Mouse (Mus musculus) right cerebral cortex, adult 2 months (tissue): ENCODE results near the gene Gcnt1.

Experiments
- DNase-seq, 2 experiments: peaks; one replicate each; pipeline ENCODE4 v3.0.0; 2021 to 2022; ENCODE audit warnings: low spot score in 2 of 2

Gcnt1 gene

DNA sequence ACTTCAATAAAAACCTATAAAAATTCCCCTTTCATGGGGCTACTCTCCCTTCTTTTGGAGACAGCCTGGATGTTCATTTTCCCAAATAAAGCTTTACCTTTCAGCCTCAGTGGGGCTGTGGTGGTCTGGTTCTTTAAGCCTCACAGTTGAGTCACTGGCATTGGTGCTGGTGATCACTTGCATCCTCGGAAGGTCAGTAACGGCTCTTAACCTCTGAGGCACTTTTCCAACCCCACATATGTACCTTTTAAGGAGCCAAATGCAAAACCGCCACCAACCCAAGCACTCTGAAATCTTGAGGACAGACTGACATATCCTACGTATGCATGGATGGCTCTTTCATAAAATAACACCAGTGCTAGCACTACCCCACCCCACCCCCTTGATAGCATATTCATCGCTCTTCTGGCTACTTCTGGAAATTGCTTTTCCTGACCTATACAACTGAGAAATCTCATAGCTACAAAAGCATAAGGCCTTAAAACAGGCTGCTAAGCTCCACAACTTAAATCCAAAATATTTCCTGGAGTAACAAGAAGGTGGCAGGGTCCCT lies 48.9 kb downstream of the Gcnt1 start:
- no peak for DNase-seq

GRCm38 (mm10) chr19:17323006-17323688 lies 49.5 kb downstream of the Gcnt1 start:
- no peak for DNase-seq

DNA sequence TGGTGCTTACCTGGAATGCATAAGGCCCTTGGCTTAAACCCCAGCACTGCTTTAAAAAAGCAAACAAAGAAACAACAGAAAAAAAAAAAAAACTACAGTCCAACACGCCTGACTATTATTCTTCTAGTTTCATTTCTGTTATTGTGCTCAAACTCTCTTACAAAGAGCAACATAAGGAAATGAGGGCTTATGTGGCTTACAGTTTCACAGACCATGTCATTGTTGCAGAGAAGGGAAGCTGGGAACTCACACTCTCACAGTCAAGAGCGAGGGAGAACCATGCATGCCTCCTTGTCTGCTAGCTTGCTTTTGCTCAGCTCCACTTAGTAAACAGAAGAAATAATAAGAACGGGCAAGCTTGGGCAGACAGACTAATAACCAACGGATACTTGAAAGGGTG lies 52.9 kb downstream of the Gcnt1 start:
- no peak for DNase-seq

- no peak for DNase-seq
Observed at GRCm38 (mm10) chr19:17318733-17319132, 53.9 kb downstream of the Gcnt1 start.

DNA sequence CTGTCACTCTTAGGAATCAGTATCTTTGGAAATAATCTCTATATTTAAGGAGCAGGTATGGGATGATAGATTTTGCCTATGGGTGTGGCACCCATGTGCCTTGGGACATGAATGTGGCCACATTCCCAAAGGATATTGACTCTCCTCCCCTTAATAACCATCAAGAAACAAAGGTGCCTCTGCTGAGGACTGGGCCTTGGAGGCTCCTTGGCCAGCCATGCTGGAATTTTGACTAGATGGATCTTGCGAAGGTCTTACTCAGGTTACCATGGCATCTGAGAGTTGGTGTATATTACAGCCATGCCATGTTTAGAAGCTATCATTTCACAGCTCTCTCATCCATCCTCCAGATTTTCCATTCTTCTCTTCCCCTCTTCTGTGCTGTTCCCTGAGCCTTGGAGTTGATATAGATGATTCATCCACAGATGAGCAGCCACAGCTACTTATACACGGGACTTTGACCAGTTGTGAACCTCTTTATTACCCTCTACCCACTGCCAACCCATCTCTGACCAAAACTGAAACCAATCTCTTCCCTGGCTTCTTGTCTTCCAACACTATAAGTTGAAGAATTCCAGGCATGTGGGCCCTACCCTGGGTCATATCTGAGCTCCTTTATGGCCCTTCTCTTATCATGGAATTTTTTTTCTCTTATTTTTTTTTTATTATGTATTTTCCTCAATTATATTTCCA lies 56.2 kb downstream of the Gcnt1 start:
- no peak for DNase-seq

DNA sequence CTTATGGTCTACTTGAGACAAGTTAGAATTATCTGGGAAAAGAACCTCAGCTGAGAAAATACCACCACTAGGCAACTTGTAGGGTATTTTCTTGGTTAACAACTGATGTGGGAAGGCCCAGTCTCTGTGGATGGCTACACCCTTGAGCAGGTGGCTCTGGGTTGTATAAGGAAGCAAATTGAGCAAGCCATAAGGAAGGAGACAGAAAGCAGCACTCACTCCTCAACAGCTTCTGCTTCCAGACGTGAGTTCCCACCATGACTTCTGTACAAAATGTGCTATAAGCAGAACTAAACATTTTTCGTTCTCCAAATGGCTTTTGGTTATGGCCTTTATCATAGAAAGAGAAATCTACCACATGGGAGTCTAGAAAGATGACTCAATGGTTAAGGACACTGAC lies 58.2 kb downstream of the Gcnt1 start:
- no peak for DNase-seq

GRCm38 (mm10) chr19:17313766-17314165 lies 58.9 kb downstream of the Gcnt1 start:
- DNase-seq = no peak

DNA sequence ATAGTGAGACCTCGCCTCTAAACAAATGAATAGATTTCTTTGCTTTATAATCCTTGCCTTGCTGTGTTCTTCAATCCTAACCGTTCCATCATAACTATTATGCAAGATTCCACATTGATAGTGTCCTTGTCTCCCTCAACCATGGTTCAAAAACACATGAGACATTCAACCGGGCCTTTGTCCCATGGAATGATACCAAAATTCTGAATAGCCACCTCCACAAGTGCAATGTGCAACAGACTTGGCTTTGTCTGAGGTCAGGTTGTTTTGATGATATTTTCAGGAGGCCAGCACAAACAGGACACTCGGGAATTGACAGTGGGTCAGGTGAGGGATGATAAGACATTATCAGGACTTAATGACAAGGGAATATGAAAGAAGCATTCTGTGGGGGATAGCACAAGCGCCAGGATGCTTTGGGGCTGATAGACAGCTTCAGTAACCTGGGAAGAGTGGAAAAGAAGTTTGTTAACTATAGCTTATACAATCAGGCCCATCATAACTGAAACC lies 59.9 kb downstream of the Gcnt1 start:
- no peak for DNase-seq

GRCm38 (mm10) chr19:17311501-17311900 lies 61.1 kb downstream of the Gcnt1 start:
- no peak for DNase-seq

DNA sequence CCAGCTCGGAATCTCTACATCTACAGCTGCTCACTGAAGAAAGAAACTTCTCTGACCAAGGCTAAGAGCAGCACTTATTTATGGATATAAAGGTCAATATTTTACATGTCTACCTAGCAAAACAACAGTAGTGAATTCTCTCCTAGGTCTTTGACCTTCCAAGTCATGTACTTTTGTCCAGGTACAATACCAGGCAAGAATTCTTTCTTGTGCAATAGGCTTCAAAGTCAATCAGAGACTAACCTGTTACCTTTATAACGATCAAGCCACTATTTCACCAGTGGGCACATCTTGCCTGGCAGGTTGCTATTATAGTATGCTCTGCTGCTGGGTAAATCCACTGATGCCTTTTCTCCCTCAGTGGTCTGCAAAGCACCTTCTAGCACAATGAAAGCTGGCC lies 61.6 kb downstream of the Gcnt1 start:
- no peak for DNase-seq

DNA sequence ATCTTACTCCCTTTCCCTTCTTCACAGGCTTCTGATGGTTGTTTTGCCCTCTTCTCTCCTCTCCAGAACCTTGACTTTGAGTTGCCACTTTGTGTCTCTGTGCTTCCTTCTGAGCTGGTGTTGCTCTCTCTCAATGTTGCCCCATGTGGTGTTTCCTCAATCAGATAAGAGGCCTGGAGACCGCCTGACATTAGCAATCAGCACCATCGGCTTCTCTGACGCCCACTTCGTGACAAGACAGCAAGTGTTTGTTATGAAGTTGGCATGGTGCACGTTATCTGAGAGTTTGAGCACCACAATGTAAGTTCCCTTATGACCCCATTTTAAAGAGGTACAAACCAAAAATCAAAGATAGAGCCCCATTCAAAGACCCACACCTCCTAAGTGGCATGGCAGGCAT lies 76.6 kb downstream of the Gcnt1 start:
- no peak for DNase-seq

GRCm38 (mm10) chr19:17295211-17295766 lies 77.4 kb downstream of the Gcnt1 start:
- no peak for DNase-seq

DNA sequence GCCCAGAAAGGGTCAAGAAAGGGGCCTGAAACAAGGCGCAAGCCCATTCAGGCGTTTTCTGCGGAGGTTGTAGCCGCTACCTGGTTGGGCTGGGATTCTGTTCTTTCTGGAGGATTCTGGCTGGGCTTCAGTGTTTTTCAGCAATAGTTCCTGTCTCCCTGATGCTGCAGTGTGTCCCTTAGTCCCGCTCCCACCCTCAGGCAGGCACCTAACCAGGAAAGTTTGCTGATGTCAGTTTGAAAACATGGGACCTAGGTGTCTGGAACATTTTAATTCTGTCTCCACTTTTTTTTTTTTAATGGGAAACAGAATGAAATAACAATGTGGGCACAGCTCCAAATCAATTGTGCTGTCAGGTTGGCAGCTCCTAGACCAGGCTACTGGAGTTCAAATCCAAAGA lies 78.5 kb downstream of the Gcnt1 start:
- no peak for DNase-seq

DNA sequence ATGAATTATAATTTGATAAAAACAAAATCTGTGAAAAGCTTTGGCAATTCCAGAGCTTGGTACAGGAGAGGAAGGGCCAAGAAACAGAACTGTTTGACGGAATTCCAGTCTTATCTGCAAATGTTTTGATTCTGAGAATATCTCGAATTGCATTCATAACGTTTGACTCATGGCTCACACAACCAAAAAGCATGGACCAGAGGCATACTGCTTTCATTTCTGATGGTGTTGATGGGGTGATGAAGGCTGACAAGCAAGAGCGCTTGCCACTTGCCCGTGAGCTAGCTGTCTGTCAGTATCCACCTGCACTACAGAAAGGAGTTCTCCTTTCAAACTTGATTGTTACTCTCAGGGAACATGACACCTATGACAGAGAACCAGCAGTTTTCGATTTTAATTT lies 83.1 kb downstream of the Gcnt1 start:
- no peak for DNase-seq

DNA sequence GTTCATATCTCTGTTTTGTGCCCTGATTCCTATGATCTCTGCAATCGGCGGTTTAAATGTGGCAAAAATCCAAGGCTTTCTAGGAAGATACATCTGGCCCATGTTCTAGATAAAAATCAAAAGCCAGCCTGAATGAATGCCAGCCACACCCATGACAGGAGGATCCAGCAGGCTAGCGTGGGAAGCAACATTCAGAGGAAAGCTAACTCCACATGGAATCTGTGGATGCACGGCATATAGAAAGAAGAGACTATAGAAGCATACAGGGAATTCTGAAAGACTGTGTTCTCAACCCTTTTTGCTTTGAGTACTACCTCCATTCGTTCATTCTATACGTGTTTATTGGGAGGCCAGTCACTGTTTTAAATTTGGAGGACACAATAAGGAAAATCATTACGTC lies 86.6 kb downstream of the Gcnt1 start:
- DNase-seq = peak; percentile 11 to 28

GRCm38 (mm10) chr19:17283317-17283716 lies 89.3 kb downstream of the Gcnt1 start:
- DNase-seq = no peak

DNA sequence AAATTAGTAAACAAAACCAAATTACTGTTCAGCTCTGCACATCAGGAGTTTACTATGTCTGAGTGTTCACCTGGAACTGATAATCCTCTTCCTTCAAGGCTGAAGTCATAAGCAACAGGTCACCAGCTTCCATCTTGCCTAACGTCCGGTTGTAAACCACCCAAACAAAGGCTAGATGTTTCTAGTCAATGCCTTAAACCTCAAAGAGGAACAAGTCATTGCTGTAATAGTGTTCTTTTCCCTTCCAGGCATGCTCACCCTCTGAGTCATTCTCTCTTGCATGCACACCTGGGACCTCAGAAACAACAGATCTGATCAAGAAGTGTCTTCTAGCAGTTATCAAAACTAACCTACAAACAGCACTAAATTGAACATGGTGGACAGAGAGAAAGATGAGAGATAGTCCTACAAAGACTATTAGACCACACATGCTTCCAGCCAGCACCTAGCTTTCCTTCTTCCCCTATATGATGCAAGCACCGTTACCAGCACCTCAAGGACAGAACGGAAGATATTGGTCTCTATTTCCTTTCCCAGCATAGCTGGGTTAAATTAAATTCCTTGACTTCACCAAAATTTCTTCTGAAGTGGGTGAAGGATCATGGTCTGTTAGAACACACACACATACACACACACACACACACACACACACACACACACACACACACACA lies 94.1 kb downstream of the Gcnt1 start:
- DNase-seq = no peak
